Mouse (Mus musculus): ENCODE results near the gene Hoxb7.

The Hoxb7 gene

DNA sequence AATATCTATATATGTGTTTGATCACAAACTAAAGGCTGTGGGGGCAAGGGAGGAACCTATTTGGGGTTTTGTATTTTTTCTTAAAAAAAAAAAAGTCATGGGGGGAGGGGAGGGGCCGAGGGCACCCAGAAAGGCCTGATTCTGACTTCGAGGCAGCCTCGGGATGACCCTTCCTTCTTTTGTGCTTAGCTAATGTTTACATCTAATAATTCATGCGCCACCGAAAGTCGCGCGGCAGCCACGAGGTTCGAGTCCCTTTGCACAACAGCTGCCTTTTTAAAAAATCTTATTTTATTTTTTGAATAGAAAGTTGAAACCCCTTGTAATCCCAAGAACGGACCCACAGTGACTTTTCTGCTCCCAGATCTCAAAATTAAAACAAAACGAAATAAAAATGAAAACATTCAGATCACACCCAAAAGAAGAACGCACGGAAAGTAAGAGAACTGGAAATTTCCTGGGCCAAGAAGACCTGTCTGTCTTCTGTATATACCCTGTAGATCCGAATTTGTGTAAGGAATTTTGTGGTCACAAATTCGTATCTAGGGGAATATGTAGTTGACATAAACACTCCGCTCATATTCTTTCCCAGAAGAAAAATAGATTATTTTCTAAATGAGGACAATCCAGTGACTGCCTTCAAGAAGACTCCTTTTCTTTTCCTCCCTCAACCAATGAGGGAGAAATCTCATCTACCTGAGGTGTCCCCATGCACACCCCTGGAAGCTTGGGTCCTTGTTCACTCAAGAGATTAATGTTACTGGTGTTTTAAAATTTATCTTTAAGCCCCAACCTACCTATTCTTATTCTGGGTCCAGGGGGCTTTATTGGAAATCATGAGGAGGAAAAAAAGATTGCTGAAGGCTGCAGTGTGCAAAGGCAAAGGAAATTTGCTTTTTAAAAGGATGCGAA lies 30.5 kb downstream of the Hoxb7 start:
- DNase-seq (ENCODE audit: low spot score): no peak

- DNase-seq (ENCODE audit: low spot score): no peak
Measured at GRCm38 (mm10) chr11:96317608-96318367, 31.4 kb downstream of the Hoxb7 start, which contains the start of gene Hoxb4. Gene Hoxb4, plus strand, starts transcription at chr11:96318267.

DNA sequence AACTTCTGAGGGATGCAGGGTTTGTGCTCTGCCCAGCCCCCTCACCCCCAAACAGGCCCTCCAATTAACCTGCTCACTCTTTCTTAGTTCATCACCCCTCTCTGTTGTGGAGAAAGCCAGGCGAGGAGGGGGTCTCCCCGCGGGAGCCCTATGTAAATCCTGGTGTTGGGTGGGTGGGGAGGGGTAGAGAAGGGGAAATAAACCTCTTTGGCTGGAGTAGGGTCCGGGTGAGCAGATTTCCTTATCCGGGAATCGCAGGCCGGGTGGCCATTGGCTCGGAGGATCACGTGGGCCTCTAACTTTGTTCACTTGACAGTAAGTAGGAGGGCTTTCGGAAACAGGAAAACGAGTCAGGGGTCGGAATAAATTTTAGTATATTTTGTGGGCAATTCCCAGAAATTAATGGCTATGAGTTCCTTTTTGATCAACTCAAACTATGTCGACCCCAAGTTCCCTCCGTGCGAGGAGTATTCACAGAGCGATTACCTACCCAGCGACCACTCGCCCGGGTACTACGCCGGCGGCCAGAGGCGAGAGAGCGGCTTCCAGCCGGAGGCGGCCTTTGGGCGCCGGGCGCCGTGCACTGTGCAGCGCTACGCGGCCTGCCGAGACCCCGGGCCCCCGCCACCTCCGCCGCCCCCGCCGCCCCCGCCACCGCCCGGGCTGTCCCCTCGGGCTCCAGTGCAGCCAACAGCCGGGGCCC lies 32.1 kb downstream of the Hoxb7 start:
- DNase-seq (ENCODE audit: low spot score): peak; percentile 90

DNA sequence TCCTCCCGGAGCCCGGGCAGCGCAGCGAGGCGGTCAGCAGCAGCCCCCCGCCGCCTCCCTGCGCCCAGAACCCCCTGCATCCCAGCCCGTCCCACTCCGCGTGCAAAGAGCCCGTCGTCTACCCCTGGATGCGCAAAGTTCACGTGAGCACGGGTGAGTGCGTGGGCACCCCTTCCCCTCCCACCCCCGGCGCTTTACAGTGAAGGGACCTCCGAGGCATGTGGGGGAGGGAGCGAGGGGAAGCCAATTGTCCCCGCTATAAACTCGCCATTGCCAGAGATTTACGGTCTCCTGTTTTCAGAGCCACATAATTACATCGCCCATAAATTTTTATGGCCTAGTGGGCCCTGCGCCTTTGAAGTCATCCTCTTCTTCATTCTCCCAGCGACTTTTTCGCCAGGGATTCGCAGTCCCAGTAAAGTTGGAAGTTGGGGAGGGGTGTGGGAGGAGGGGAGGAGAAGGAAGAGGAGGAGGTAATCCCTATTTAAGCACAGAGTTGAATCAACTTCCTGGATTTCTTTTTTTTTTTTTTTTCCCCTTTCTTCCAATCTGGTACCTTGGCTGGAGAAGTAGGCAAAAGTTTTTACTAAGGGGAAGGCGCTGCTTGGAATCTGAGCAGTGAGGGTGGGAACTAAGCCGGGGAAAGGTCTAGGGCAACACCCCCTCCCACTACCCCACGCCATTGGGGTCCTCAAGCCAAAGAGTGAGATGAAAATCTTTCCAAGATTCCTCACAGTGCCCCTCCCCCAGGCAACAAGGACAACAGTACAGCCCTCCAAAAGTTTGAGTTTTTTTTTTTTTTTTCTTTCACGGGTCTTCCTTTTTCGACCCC lies 32.9 kb downstream of the Hoxb7 start:
- peak; percentile 83 for DNase-seq (ENCODE audit: low spot score)

GRCm38 (mm10) chr11:96319910-96320309 lies 33.5 kb downstream of the Hoxb7 start:
- DNase-seq (ENCODE audit: low spot score): no peak

GRCm38 (mm10) chr11:96320688-96321087 lies 34.3 kb downstream of the Hoxb7 start:
- DNase-seq (ENCODE audit: low spot score): no peak

DNA sequence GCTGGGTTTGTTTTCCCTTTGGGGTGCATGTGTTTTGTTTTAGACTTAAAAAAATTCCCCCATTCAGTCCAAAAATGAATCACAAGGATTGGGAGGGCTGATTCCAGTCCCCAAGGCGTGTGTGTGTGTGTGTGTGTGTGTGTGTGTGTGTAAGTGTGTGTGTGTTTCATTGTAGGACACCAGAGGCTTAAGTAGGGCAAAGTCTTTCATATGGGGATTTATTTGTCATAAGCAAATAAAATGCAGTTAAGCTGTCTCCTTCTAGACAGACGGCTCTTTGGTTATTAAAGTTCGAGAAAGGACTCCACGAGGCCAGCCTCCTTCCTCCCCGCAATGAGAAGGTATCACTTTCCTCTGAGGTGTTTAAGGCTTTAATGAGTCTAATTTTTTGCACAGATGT lies 35.4 kb downstream of the Hoxb7 start:
- DNase-seq (ENCODE audit: low spot score): no peak

DNA sequence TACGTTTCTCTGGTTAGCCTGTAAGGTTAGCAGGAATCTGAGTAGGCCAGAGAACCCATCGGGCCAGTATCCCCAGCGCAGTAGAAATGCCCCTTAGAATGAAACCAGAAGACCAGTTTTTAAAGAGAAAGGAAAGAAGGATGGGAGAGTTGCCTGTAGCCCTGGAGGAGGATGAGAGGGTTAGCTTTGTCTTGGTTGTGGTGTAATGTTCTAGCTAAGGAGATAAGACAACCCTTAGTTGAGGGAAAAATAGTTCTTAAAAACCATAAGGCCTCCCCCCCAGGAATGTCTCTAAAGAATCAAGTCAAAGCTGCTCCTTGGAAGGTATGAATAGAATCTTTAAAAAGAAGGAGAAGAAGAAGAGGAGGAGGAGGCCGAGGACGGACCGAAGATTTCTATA lies 36.3 kb downstream of the Hoxb7 start:
- DNase-seq (ENCODE audit: low spot score): no peak

GRCm38 (mm10) chr11:96323154-96323553 lies 36.7 kb downstream of the Hoxb7 start, which contains the start of gene Hoxb3:
Gene Hoxb3, plus strand, starts transcription at chr11:96323326.
- no peak for DNase-seq (ENCODE audit: low spot score)

GRCm38 (mm10) chr11:96324125-96324524 lies 37.7 kb downstream of the Hoxb7 start:
- DNase-seq (ENCODE audit: low spot score): peak; percentile 85

DNA sequence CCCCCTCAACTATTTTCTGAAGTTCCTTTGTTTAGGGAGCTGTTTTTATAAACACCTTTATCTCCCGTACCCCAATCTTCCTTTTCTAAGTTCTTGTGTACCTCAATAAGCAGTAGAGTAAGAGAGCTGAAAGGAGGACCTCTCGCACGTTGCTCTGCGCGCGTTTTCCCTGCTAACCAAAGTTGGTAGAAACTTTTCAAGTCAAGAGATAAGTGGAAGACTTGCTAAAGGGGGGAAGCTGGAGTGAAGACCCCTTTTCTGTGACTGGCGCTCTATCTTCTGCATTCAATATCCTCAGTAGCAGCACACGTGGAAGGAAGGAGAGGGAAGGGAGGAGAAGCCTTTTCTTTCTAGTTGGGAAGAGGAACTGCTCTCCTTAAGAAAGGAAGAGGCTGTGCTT lies 38.5 kb downstream of the Hoxb7 start:
- DNase-seq (ENCODE audit: low spot score): no peak

DNA sequence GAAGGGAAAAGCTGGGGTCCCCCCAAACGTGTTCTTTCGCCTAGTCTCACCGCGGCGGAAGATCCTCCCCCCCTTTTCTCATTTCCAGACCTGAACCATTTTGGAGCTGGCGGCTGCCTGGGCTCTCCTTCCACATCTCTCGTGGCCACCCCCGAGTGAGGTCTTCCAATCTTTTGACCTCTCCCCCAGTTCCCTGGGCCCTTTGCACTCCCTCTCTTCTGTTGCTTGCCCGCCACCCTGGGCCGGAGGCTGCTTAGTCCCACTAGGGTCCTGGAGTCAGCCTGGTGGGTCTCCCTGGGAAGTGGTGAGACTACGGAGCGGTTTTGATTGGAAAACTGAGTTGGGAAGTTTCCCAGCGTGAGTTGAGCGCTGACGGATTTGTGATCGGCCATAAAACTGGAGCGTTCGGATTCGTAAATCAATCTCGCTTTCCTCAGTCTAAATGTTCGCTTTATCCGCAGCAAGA lies 39.4 kb downstream of the Hoxb7 start:
- DNase-seq (ENCODE audit: low spot score): no peak

GRCm38 (mm10) chr11:96326705-96327104 lies 40.3 kb downstream of the Hoxb7 start:
- DNase-seq (ENCODE audit: low spot score): no peak

- no peak for DNase-seq (ENCODE audit: low spot score)
Measured at GRCm38 (mm10) chr11:96327122-96327521, 40.7 kb downstream of the Hoxb7 start.

DNA sequence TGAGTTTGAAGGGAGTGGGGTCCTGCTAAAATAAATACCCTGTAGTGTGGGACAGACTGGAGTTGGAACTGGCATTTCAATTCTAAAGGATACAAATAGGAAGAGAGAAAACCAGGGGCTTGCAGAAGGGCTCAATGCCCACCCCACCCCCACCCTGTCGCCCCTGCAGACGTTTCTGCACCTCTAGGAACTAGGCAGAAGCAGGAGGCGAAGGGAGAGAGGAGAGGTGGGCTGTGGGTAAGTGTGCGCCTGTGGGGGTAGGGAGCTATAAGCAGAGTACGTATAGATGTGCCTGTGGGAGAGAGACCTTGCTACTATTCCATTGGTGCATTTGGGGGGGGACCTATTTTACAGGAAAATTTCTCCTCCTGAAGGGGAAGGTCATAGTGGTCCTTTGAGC lies 41.3 kb downstream of the Hoxb7 start:
- DNase-seq (ENCODE audit: low spot score): no peak

DNA sequence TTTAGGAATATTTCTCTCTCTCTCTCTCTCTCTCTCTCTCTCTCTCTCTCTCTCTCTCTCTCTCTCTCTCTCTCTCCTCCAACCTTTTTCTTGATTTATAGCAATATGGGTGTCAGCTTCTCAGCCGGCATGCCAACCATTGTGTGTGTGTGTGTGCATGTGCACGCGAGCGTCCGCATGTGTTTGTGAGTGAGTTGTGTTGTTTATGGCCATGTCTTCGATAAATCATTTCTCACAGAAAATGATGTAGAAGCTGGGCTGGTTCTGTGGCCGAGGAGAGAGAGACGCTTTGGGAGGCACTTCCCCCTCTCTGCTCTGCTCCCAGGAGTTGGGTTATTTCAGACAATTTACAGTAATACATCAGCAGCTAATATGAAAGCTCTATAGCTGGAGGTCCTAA lies 42.2 kb downstream of the Hoxb7 start:
- DNase-seq (ENCODE audit: low spot score): no peak

GRCm38 (mm10) chr11:96332105-96332504 lies 45.7 kb downstream of the Hoxb7 start:
- DNase-seq (ENCODE audit: low spot score): no peak

DNA sequence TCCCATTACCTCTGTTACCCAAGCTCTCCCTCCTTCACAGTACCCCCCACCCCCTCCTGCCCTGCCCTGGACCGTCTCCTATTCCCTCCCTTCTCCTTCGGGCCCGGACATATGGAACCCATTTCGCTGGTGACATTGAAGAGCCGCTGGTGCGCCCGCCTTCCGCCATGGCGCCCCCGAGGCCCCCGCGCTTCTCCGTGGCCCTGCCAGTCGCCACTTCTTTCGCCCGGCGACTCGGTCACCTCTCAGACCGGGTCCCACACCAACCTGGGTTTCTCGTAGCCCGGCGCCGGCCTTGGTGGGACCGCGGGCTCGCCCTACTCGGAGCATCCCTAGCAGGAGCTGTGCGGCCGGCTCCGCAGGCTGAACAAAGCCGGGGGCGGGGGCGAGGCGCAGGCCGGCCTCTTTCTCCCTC lies 46.2 kb downstream of the Hoxb7 start:
- no peak for DNase-seq (ENCODE audit: low spot score)

- no peak for DNase-seq (ENCODE audit: low spot score)
Measured at GRCm38 (mm10) chr11:96333241-96334001, 47.0 kb downstream of the Hoxb7 start.

DNA sequence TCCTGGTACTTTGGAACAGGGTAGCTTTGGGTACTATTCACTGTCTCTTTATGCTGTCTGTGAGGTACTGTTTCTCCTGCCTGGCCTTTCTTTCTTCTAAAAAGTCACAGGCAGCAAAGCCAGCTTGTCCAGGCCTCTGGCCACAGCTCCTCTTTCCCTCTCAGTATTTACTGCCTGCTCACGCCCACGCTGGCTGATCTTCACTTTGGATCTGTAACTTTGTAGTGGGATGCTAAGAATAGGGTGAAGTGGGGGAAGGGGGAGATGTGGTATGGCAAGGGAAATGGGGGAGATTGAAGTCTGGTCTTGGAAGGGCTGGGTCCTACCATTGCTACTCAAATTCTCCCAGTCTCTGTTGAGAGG lies 47.6 kb downstream of the Hoxb7 start:
- no peak for DNase-seq (ENCODE audit: low spot score)

DNA sequence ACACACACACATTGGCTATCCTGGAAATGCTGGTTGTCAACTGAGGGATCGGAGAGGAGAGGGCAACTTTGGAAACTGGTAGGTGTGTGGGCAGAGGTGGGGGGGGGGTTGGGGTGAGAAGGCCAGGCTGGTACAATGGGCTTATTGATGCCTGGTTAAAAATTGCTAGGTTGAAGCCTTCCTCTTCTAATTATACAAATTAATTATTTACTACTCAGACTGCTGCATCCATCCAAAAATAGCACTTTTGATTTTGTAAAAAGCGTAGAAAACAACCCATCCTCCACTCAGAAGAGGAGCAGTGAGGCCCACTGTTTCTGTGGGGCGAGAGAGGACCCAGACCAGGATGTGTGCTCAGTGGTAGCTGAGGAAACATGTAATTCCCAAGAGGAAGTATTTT lies 48.6 kb downstream of the Hoxb7 start:
- no peak for DNase-seq (ENCODE audit: low spot score)

Measured in embryo, embryonic 10.5 days (tissue).